Mouse (Mus musculus) forelimb bud, embryonic 11.5 days (tissue): ENCODE measurements at regions not wholly inside any gene's neighbourhood (a gene's known extent, or its start where the extent isn't known, plus 50 kb on each side); places are given as distances from the start of the nearest gene placed in this dataset.

ENCODE experiments used
- DNase-seq: peaks from one replicate; pipeline ENCODE4 v3.0.0-alpha.2; 2012; ENCODE audit warnings: low read depth, low spot score

DNA sequence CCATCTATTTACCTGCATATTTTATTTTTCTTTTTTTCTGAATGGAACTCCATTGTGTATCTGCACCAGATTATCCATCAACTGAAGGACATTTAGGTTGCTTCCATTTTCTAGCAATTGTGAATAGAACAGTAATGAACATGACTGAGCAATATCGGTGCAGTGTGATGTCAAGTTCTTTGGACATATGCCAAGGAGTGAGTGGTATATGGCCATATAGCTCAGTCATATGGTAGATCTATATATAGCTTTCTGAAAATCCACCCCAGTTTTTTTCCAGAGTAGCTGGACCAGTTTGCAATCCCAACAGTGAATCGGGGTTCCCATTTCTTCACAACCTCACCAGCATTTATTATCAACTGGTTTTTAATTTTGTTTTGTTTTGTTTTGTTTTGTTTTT, 52.0 kb upstream of the Tent5a start:
- no peak for DNase-seq
